Mouse (Mus musculus): Measurements from ENCODE around the gene Foxd2.

DNA sequence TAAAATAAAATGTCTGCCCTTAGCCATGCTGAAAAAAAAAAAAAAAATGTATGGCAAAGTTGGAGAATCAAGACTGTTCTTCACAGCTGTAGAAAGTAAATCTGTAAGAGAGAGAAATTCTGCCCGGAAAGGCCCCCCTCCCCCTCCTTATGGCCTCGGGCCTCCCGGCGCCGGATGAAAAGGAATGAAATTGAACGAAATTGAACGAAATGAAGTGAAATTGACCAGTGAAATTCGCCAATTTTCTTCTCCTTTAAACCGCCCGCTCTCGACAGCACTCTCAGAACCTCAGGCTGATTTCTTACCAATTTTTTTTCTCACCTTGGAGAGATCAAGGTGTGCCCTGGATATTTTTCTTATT lies 5.3 kb downstream of the Foxd2 start:
- TF ChIP-seq CTCF (IDR thresholded peaks at IDR 0.05; ENCODE audit: extremely low read depth, insufficient read depth, insufficient read length, insufficient replicate concordance) (no peak), POLR2A (IDR thresholded peaks at IDR 0.05; ENCODE audit: low read depth, low read length) (no peak)

All from spleen, adult 2 months (tissue).